Mouse (Mus musculus): Measurements from ENCODE around the gene Gm17018.

- no peak for TF ChIP-seq CTCF (IDR thresholded peaks at IDR 0.05; ENCODE audit: low read depth)
- TF ChIP-seq EP300 (optimal IDR thresholded peaks at IDR 0.05): no peak
Measured at GRCm38 (mm10) chr19:45516264-45516663, 44.2 kb upstream of the Gm17018 start.

Data from stomach, postnatal 0 days (tissue).